Mouse (Mus musculus): ENCODE data around the gene Tsc2. TPM values are rescaled to one million over a fixed set of nuclear protein-coding genes. Genes with fewer than 3 reads are reported as not detected.
A peak's percentile ranks its signal among the peaks of the same experiment; 100 is the strongest.

The Tsc2 gene
- polyA plus RNA-seq, 1 experiment, result 152 TPM

GRCm38 (mm10) chr17:24653967-24654710 is 21.7 kb upstream of the Tsc2 start:
- H3K36me3 ChIP-seq (ENCODE audit: control insufficient read depth, insufficient read depth, low read length), result no peaks in the 10 kb centered on the region
- peak overlapping the region; percentile 14; the same call in 1 of the 2 replicates for H3K27ac ChIP-seq (ENCODE audit: insufficient read depth, low read depth, low read length)
- no peaks in the 10 kb centered on the region for H3K27me3 ChIP-seq (replicated peaks; ENCODE audit: control insufficient read depth, insufficient read depth, low read length)
- TF ChIP-seq POLR2A (IDR thresholded peaks at IDR 0.05; ENCODE audit: low read depth, low read length) (no peak), CTCF (conservative IDR thresholded peaks at IDR 0.05; ENCODE audit: insufficient read depth, insufficient read length, low read depth, low read length) (peak; percentile 95)
- H3K4me1 ChIP-seq (ENCODE audit: control insufficient read depth, insufficient read depth, low read length), result peaks cover 8% of the 10 kb centered on the region; the same call in 1 of the 2 replicates
- DNase-seq, result peak; percentile 80
- peak overlapping the region; percentile 18; the same call in 1 of the 2 replicates for H3K4me3 ChIP-seq (ENCODE audit: insufficient read depth, low read depth, low read length)
- WGBS, result 4% methylated on average over 19 of the region's 19 CpGs

DNA sequence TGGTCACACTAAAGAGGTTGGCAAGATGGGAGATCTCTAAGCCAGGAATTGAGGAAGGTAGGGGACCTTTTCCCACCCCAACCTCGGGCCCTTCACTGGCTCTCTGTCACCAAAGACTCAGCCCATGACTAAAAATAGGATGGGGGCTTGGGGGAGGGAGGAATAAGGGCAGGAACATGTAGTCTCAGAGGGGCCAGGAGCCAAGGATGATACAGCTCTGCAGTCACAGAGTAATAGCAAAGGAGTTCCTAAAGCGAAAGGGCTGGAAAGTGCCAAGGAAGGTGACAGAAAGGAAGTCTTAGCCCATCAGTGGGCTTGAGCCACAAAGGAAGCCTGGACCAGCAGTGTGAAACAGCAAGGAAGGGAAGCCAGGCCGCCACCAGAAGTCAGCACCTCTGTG is 19.4 kb upstream of the Tsc2 start:
- WGBS, result 71% methylated on average over 3 of the region's 3 CpGs

DNA sequence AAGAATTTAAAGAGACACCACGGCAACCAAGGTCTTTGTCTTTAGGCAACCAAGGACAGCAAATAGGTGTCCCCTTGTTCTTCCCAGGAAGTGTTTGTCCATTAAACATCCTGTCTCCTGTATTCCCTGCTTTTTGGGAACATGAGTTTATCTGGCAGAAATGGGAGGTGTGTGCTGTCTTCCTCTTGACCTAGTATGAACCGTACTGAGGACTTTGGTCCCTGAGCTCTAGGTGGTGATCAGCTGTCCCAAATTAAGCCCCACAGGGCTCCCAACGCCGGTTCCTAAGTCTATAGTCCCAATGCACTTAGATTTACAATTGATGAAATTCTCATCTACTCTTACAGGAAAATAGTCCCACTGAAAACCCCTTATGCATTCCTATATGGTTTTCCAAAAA is 18.3 kb upstream of the Tsc2 start:
- 49% methylated on average over 4 of the region's 4 CpGs for WGBS
- H3K27me3 ChIP-seq (replicated peaks; ENCODE audit: control insufficient read depth, insufficient read depth, low read length), result no peaks in the 10 kb centered on the region
- H3K4me3 ChIP-seq (ENCODE audit: insufficient read depth, low read depth, low read length), result peak overlapping the region; percentile 91
- TF ChIP-seq CTCF (conservative IDR thresholded peaks at IDR 0.05; ENCODE audit: insufficient read depth, insufficient read length, low read depth, low read length) (no peak), POLR2A (IDR thresholded peaks at IDR 0.05; ENCODE audit: low read depth, low read length) (no peak)
- peak; percentile 30 for DNase-seq
- peak overlapping the region; percentile 71 for H3K27ac ChIP-seq (ENCODE audit: insufficient read depth, low read depth, low read length)
- H3K36me3 ChIP-seq (ENCODE audit: control insufficient read depth, insufficient read depth, low read length), result no peaks in the 10 kb centered on the region
- peaks cover 8% of the 10 kb centered on the region; the same call in 1 of the 2 replicates for H3K4me1 ChIP-seq (ENCODE audit: control insufficient read depth, insufficient read depth, low read length)

More for the DNA sequence above, 19.4 kb upstream of the Tsc2 start:
- Histone ChIP-seq H3K36me3 (ENCODE audit: control insufficient read depth, insufficient read depth, low read length) (no peaks in the 10 kb centered on the region), H3K27me3 (replicated peaks; ENCODE audit: control insufficient read depth, insufficient read depth, low read length) (no peaks in the 10 kb centered on the region), H3K4me3 (ENCODE audit: insufficient read depth, low read depth, low read length) (no peak overlapping the region), H3K27ac (ENCODE audit: insufficient read depth, low read depth, low read length) (no peak overlapping the region), H3K4me1 (ENCODE audit: control insufficient read depth, insufficient read depth, low read length) (peaks cover 8% of the 10 kb centered on the region; the same call in 1 of the 2 replicates)
- DNase-seq, result no peak
- no peak for TF ChIP-seq CTCF (conservative IDR thresholded peaks at IDR 0.05; ENCODE audit: insufficient read depth, insufficient read length, low read depth, low read length)

DNA sequence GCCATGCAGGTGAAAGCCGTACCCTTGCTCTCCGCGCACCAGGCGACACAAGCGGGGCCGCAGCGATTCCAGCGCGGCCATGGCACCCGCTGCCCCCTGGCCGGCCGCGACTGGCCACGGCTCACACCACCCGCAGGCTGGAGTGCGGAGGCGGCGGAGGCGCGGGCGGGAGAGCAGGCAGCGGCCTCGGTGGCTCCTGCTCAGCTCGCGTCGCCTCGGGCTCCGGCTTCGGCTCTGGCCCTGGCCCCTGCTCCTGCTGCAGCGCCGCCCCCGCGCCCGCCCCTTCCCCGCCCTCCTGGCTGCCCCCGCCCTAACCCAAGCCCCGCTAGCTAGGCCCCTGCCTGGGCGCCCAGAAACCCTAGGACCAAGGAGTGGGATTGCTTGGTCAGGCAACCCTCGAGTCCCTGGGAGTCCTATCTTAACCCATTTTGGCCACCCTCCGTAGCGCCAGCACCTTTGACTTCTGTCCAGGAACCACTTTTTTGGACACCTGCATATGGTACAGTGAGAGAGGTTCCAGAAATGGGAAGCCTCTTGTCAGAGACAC is 17.7 kb upstream of the Tsc2 start, which contains the start of gene Slc9a3r2:
Gene Slc9a3r2 (minus strand): TSS at position 258 of the 547 bp plus-strand sequence.
- peak within 1 kb of the TSS; percentile 91 for H3K27ac ChIP-seq (ENCODE audit: insufficient read depth, low read depth, low read length)
- H3K4me3 ChIP-seq (ENCODE audit: insufficient read depth, low read depth, low read length), result peak within 1 kb of the TSS; percentile 91
- H3K4me1 ChIP-seq (ENCODE audit: control insufficient read depth, insufficient read depth, low read length), result peaks cover 8% of the 10 kb centered on the region; the same call in 1 of the 2 replicates
- TF ChIP-seq CTCF (conservative IDR thresholded peaks at IDR 0.05; ENCODE audit: insufficient read depth, insufficient read length, low read depth, low read length), result no peak
- no peak for TF ChIP-seq POLR2A (IDR thresholded peaks at IDR 0.05; ENCODE audit: low read depth, low read length)
- H3K36me3 ChIP-seq (ENCODE audit: control insufficient read depth, insufficient read depth, low read length), result no peaks in the 10 kb centered on the region
- H3K27me3 ChIP-seq (replicated peaks; ENCODE audit: control insufficient read depth, insufficient read depth, low read length), result no peaks in the 10 kb centered on the region
- WGBS, result under 1% methylated on average over 39 of the region's 41 CpGs
- peak; percentile 74 for DNase-seq

- no peaks in the 10 kb centered on the region for H3K27me3 ChIP-seq (replicated peaks; ENCODE audit: control insufficient read depth, insufficient read depth, low read length)
- H3K27ac ChIP-seq (ENCODE audit: insufficient read depth, low read depth, low read length), result peak overlapping the region; percentile 91
- peaks cover 8% of the 10 kb centered on the region; the same call in 1 of the 2 replicates for H3K4me1 ChIP-seq (ENCODE audit: control insufficient read depth, insufficient read depth, low read length)
- DNase-seq, result peak; percentile 73
- H3K4me3 ChIP-seq (ENCODE audit: insufficient read depth, low read depth, low read length), result peak overlapping the region; percentile 91
- TF ChIP-seq CTCF (conservative IDR thresholded peaks at IDR 0.05; ENCODE audit: insufficient read depth, insufficient read length, low read depth, low read length), result no peak
- TF ChIP-seq POLR2A (IDR thresholded peaks at IDR 0.05; ENCODE audit: low read depth, low read length), result no peak
- 1% methylated on average over 35 of the region's 35 CpGs for WGBS
- H3K36me3 ChIP-seq (ENCODE audit: control insufficient read depth, insufficient read depth, low read length), result no peaks in the 10 kb centered on the region
Measured at GRCm38 (mm10) chr17:24649581-24650069, 17.2 kb upstream of the Tsc2 start.

DNA sequence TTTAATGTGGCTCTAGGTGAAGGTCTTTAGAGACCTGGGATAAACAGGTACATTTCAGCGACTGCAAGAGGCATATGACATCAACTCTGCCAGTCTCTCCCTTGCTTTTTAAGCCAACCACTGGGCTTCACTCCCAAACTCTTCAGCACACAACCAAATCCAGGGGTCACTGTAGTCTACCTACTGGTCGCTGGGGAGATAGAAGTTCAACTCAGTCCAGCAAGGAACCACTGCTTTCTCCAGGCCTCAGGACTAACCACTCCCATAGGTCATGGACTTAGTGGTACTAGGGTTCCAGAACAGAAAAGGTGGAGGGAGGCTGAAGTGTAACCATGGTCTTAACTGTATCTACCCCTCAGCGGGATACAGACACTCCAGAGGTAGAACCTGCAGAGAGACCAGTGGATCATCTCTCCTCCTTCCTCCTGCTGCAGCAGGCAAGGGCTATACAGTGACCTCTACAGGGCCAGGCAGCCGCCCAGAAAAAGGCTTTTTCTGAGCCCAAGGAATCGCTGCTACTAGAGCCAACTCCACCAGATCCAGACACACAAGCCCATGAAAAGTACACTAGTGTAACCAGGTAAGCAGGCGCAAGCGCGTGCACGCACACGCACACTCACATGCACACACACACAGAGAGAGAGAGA is 16.4 kb upstream of the Tsc2 start:
- Histone ChIP-seq H3K4me1 (ENCODE audit: control insufficient read depth, insufficient read depth, low read length) (peaks cover 8% of the 10 kb centered on the region; the same call in 1 of the 2 replicates), H3K36me3 (ENCODE audit: control insufficient read depth, insufficient read depth, low read length) (no peaks in the 10 kb centered on the region), H3K4me3 (ENCODE audit: insufficient read depth, low read depth, low read length) (peak overlapping the region; percentile 91), H3K27me3 (replicated peaks; ENCODE audit: control insufficient read depth, insufficient read depth, low read length) (no peaks in the 10 kb centered on the region), H3K27ac (ENCODE audit: insufficient read depth, low read depth, low read length) (peak overlapping the region; percentile 91; the same call in 1 of the 2 replicates)
- TF ChIP-seq POLR2A (IDR thresholded peaks at IDR 0.05; ENCODE audit: low read depth, low read length) (no peak), CTCF (conservative IDR thresholded peaks at IDR 0.05; ENCODE audit: insufficient read depth, insufficient read length, low read depth, low read length) (no peak)
- WGBS, result 59% methylated on average over 10 of the region's 10 CpGs
- no peak for DNase-seq

Data from kidney, adult 2 months (tissue).